Mouse (Mus musculus) cerebellum, adult 2 months (tissue): ENCODE results near the gene Scaper.
A peak's percentile ranks its signal among the peaks of the same experiment; 100 is the strongest.

Source experiments
- CTCF ChIP-seq: fragments of 200-500 bp; IDR thresholded peaks from 2 replicates; pipeline ENCODE4 v1.5.1; 2011; ENCODE audit warnings: low read depth, mild to moderate bottlenecking, control low read depth, low read length, moderate library complexity, borderline replicate concordance; ENCODE audit not compliant: insufficient read depth
- POLR2A ChIP-seq: fragments of 200-500 bp; IDR thresholded peaks from 2 replicates; pipeline ENCODE4 v1.6.1; 2011; ENCODE audit warnings: low read length, control low read depth, borderline replicate concordance; ENCODE audit not compliant: insufficient read depth

DNA sequence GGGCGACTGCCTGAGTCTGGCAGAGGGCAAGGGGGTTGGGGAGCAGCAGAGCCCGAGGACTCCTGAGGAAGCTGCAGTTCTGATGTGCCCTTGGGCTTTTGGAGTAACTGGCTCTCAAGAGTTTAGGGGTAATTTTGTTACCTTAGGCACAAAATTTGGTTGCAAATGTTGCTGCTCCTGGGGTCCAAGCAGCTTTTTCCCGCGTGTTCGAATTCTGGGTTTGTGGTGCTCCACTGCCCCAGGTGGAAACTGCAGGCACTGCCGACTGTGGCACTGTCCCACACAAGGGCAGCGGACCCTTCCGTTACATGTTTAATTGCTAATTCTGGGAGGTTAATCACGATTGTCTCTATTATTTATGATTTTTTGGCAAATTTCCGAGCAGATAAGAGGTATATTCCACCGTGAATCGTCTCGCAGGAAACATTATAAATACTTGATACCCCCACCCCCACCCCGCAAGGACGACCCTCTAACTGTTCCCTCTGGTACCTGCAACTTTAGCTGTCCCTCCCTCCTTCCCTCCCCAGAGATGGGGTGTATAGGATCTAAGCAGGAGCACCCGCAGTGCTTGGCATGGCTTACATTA, 388.5 kb downstream of the Scaper start:
- TF ChIP-seq CTCF (0 out of 2 replicates have a peak, but pooled peaks have one; percentile 17), POLR2A (no peak)
